Mouse (Mus musculus): ENCODE results near the gene Dlk1. TPM values are rescaled to one million over a fixed set of nuclear protein-coding genes. Genes with fewer than 3 reads are reported as not detected.
"Not testable (repeated sequence)": the region's sequence is repeated elsewhere in the genome, so short reads cannot be mapped to it uniquely, and the experiment has no call there.

Dlk1 gene
- polyA plus RNA-seq, 1 experiment from 2014 or later: 69.0 TPM

DNA sequence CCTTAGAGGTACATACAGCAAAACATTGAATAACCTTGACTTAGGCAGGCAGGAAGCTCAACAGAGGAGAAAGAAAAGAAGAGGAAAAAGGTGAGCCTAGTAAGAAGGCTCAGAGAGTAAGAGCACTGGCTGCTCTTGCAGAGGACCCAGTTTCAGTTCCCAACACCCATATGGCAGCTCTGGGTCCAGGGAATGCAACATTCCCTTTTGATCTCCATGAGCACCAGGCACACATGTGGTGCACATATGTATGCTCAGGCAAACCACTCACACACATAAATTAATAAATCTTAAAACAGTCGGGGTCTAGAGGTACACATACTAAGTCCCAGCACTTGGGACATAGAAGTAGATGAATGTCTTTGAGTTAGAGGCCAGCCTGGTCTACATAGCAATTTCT is 33.9 kb downstream of the Dlk1 start:
- WGBS: 58% methylated on average over 1 of the region's 1 CpGs
- H3K27me3 ChIP-seq (replicated peaks); H3K9me3 ChIP-seq (replicated peaks); H3K9ac ChIP-seq; H3K4me2 ChIP-seq; H3K36me3 ChIP-seq; H3K4me3 ChIP-seq; H3K27ac ChIP-seq (ENCODE audit: poor library complexity, severe bottlenecking); H3K4me1 ChIP-seq (replicated peaks); ATAC-seq (ENCODE audit: insufficient number of reproducible peaks, low FRiP score): not testable (repeated sequence)

DNA sequence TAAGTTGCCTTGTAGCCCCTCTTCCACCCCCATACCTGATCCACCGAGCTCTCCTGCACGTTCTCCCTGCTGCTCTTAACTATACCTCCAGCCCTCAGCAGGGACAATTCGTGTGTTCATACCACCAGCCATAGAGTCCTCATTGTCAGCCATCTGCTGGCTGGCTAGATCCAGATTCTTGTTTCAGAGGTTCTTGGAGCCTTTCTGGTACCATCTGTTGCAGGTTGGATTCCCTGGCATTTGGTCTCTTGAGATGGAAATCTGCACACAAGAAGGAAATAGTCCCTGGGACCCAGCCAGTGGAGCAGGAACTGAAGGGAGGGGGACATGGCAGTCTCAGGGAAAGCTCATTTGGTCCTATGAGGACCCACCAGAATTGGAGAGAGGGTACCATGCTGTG is 39.1 kb downstream of the Dlk1 start:
- no peak overlapping the region for H3K27ac ChIP-seq (ENCODE audit: poor library complexity, severe bottlenecking)
- no peak overlapping the region for H3K4me3 ChIP-seq
- H3K36me3 ChIP-seq: no peaks in the 10 kb centered on the region
- no peak for ATAC-seq (ENCODE audit: insufficient number of reproducible peaks, low FRiP score)
- no peaks in the 10 kb centered on the region for H3K9me3 ChIP-seq (replicated peaks)
- WGBS: 80% methylated on average over 3 of the region's 3 CpGs
- H3K4me2 ChIP-seq: no peak overlapping the region
- H3K9ac ChIP-seq: no peak overlapping the region
- no peaks in the 10 kb centered on the region; the same call in 1 of the 2 replicates for H3K27me3 ChIP-seq (replicated peaks)
- no peaks in the 10 kb centered on the region for H3K4me1 ChIP-seq (replicated peaks)

DNA sequence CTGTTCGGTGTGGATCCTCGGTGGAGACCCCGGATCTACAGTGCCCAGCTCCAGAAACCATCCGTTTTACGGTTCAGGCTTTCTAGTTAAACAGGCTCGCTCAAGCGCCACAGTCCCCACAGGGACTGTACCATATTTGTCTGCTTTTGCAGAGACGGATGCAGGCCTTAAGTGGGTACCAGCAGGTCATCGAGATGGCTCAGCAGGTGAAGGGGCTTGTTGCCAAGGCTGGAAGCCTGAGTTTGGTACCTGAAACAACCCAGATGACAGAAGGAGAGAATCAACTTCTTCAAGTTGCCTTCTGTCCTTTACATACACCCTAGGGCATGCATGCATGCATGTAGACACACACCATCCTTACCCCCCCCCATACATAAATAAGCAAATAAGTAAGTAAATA is 40.8 kb downstream of the Dlk1 start:
- no peak for ATAC-seq (ENCODE audit: insufficient number of reproducible peaks, low FRiP score)
- 87% methylated on average over 9 of the region's 9 CpGs for WGBS
- H3K4me3 ChIP-seq: no peak overlapping the region
- H3K4me1 ChIP-seq (replicated peaks): no peaks in the 10 kb centered on the region
- no peak overlapping the region for H3K9ac ChIP-seq
- H3K9me3 ChIP-seq (replicated peaks): no peaks in the 10 kb centered on the region
- no peaks in the 10 kb centered on the region; the same call in 1 of the 2 replicates for H3K27me3 ChIP-seq (replicated peaks)
- no peak overlapping the region for H3K4me2 ChIP-seq
- H3K27ac ChIP-seq (ENCODE audit: poor library complexity, severe bottlenecking): no peak overlapping the region
- H3K36me3 ChIP-seq: no peaks in the 10 kb centered on the region

DNA sequence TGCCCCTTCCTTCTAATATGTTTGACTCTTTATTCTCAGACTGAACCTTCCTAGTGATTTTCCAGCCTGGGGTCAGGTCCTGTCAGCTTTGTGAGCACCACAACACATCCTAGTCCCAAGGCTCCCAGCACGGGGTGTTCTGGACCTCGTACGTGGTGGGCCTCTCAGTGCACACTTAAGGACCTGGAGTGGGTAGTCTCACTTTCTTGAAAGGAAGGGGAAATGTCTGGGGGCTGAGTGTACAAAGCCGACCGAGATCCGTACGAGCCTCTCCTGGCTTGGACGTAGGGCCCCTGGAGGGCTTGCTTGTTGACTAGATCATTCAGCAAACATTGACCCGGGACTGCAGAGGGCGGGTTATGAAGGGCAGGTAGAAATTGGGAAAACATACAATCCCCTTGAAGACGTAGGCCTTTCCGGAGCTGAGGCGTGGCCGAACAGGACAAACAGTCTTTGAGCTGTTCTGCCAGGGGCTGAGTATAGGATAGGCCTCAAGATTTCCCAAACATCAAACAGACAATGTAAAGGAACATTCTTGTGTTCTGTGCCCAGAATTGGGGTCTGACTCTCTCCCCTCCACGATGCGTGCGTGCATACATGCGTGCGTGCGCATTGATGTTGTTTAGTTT is 42.5 kb downstream of the Dlk1 start:
- no peak overlapping the region for H3K4me2 ChIP-seq
- H3K36me3 ChIP-seq: no peaks in the 10 kb centered on the region
- no peaks in the 10 kb centered on the region for H3K9me3 ChIP-seq (replicated peaks)
- no peak overlapping the region for H3K9ac ChIP-seq
- no peaks in the 10 kb centered on the region; the same call in 1 of the 2 replicates for H3K27me3 ChIP-seq (replicated peaks)
- 71% methylated on average over 20 of the region's 20 CpGs for WGBS
- H3K4me1 ChIP-seq (replicated peaks): peaks cover 3% of the 10 kb centered on the region
- H3K4me3 ChIP-seq: no peak overlapping the region
- no peak for ATAC-seq (ENCODE audit: insufficient number of reproducible peaks, low FRiP score)
- no peak overlapping the region for H3K27ac ChIP-seq (ENCODE audit: poor library complexity, severe bottlenecking)

DNA sequence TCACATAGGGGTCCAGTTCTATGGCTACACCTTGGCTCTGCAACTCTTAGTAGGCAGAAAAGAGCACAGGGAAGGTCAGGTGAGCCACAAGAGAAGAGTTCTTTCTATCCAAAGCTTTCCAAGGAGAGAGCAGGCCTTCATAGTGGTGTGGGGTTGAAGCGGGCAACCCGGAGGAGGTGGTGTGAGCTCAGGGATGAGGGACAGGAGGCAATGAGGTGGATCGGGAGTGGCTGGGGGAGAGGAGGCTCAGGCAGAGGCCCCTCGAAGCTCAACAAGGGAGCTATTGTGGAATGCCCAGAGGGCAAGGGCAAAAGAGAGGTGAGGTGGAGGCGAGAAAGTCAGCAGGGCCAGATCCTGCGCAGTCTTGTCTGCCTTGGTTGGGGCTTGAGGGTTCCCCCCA is 43.8 kb downstream of the Dlk1 start:
- Histone ChIP-seq H3K27ac (ENCODE audit: poor library complexity, severe bottlenecking) (no peak overlapping the region), H3K9ac (no peak overlapping the region), H3K36me3 (no peaks in the 10 kb centered on the region), H3K9me3 (replicated peaks) (no peaks in the 10 kb centered on the region), H3K4me1 (replicated peaks) (peaks cover 14% of the 10 kb centered on the region), H3K4me2 (no peak overlapping the region), H3K27me3 (replicated peaks) (no peaks in the 10 kb centered on the region), H3K4me3 (no peak overlapping the region)
- 60% methylated on average over 6 of the region's 6 CpGs for WGBS
- no peak for ATAC-seq (ENCODE audit: insufficient number of reproducible peaks, low FRiP score)

DNA sequence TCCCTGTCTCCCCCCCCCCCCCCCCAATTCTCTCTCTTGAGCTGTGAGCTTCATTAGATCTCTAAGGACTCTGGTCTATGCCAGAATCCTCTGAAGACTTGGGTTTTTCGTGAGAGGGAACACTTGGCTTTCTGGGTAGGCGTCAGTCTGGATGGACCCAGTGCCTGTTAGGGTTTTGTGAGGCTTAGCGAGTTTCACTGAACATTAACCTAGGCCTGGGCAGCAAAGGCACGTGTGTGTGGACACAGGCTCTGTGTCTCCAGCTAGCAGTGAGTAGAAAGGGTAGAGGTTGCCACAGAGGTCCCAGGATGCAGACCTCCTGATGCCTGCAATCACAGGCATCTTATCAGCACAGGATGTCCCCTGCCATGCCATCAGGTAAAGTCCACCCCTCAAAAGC is 48.4 kb downstream of the Dlk1 start:
- no peaks in the 10 kb centered on the region for H3K9me3 ChIP-seq (replicated peaks)
- no peaks in the 10 kb centered on the region for H3K27me3 ChIP-seq (replicated peaks)
- no peaks in the 10 kb centered on the region for H3K36me3 ChIP-seq
- H3K4me1 ChIP-seq (replicated peaks): peaks cover 14% of the 10 kb centered on the region
- H3K4me3 ChIP-seq: no peak overlapping the region
- H3K4me2 ChIP-seq: no peak overlapping the region
- WGBS: 23% methylated on average over 4 of the region's 4 CpGs
- ATAC-seq (ENCODE audit: insufficient number of reproducible peaks, low FRiP score): no peak
- H3K9ac ChIP-seq: no peak overlapping the region
- no peak overlapping the region for H3K27ac ChIP-seq (ENCODE audit: poor library complexity, severe bottlenecking)

DNA sequence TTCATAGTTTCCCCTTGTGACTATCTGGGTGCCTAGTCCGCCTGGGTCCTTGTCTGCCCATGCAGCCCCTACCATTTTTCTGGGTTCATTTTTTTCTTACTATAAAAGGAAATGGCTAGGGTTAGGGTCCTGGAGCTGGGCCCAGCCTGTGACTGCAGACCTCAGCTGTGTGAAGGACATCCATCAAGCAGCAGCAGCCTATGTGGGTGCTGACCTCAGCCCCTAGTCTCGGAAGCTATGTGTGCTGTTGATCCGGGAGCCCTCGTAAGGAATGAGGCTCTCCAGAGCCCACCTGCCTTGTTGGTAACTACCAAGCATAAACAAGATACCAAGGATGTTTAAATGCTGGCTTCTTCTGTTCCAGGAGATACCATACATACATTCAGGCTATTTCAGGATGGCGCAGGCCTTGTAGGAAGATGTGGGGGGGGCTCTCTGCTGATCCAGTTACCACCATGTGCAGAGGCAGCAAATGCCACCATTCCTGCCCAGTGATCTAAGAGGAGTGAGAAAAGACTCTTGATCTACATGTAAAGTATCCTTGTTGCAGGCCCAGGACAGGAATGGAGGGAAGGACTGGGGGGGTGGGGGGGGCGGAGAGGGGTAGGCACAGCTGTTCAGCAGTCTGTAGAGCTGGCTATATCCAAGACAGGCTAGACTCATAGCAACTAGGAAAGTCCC is 49.9 kb downstream of the Dlk1 start:
- Histone ChIP-seq H3K9me3 (replicated peaks) (no peaks in the 10 kb centered on the region), H3K4me2 (no peak overlapping the region), H3K36me3 (no peaks in the 10 kb centered on the region), H3K27ac (ENCODE audit: poor library complexity, severe bottlenecking) (no peak overlapping the region), H3K9ac (no peak overlapping the region), H3K4me1 (replicated peaks) (peaks cover 14% of the 10 kb centered on the region), H3K27me3 (replicated peaks) (no peaks in the 10 kb centered on the region), H3K4me3 (no peak overlapping the region)
- 76% methylated on average over 6 of the region's 6 CpGs for WGBS
- no peak for ATAC-seq (ENCODE audit: insufficient number of reproducible peaks, low FRiP score)

DNA sequence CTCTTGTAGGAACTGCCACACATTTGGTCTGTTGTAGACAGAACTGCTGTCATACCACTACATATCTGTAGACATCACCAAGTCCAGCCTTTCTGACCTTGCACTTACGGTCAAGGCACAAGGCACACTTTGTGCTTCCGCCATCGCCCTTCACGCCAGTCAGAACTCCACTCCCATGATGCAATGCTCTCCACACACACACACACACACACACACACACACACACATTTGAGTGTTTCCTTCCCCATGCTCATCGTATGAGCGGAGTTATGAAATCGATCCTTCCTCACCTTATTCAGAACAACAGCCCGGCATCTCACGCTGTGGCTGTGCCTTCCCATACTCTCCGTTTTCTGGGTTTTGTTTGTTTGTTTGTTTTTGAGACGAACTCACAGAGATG is 55.1 kb downstream of the Dlk1 start:
- Histone ChIP-seq H3K4me2 (no peak overlapping the region), H3K4me1 (replicated peaks) (peaks cover 30% of the 10 kb centered on the region), H3K27me3 (replicated peaks) (0 out of 2 replicates have a peak, but pooled peaks cover 2% of the 10 kb centered on the region), H3K36me3 (no peaks in the 10 kb centered on the region), H3K9ac (no peak overlapping the region), H3K4me3 (no peak overlapping the region), H3K9me3 (replicated peaks) (no peaks in the 10 kb centered on the region), H3K27ac (ENCODE audit: poor library complexity, severe bottlenecking) (no peak overlapping the region)
- WGBS: 78% methylated on average over 11 of the region's 11 CpGs
- no peak for ATAC-seq (ENCODE audit: insufficient number of reproducible peaks, low FRiP score)

DNA sequence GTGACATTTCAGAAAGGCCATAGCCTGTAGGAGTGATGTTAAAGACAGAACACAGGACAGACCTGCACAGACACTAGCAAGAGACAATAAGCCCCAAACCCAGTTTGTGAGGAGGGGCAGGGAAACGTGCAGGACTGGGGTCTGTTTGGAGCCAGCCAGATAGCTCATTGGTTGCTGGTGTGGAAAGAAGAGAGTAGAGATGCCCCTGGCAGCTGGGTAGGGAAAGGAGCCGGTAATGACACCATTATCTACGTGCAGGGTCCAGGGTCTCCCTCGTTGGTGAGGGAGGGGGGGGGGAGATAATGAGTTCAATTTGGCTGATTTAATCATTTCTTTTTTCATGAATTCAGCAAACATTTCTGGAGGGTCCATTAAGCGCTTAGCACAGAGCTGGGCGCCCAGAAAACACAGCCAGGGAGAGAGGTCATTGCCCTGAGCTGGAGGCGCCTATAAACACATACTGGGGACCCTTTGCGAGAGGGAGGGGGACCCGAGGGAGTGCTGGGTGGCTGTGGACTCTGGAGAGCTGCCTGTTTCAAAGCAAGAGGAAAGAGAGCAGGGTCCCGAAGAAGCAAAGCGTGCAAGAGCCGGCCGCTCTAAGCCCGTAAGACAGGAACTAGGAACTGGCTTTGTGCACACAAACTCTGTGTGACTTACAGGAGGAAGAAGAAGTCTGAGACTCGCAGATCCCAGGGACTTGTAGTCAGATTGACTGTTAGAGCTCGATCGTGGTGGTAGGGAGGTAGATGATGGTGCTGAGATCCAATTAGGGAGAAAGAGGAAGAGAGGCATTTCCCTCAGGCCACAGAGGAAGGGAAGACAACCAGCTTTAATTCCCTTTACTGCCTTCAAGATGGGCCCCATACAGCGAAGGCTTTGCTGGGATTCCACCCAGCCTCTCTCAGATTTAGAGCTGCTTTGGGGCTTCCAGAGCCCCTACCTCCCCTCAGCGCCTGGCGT is 56.2 kb downstream of the Dlk1 start:
- Histone ChIP-seq H3K4me1 (replicated peaks) (peaks cover 41% of the 10 kb centered on the region), H3K27ac (ENCODE audit: poor library complexity, severe bottlenecking) (no peak overlapping the region), H3K9ac (no peak overlapping the region), H3K9me3 (replicated peaks) (no peaks in the 10 kb centered on the region), H3K4me2 (no peak overlapping the region), H3K36me3 (no peaks in the 10 kb centered on the region), H3K27me3 (replicated peaks) (0 out of 2 replicates have a peak, but pooled peaks cover 2% of the 10 kb centered on the region), H3K4me3 (no peak overlapping the region)
- 47% methylated on average over 20 of the region's 20 CpGs for WGBS
- no peak for ATAC-seq (ENCODE audit: insufficient number of reproducible peaks, low FRiP score)

DNA sequence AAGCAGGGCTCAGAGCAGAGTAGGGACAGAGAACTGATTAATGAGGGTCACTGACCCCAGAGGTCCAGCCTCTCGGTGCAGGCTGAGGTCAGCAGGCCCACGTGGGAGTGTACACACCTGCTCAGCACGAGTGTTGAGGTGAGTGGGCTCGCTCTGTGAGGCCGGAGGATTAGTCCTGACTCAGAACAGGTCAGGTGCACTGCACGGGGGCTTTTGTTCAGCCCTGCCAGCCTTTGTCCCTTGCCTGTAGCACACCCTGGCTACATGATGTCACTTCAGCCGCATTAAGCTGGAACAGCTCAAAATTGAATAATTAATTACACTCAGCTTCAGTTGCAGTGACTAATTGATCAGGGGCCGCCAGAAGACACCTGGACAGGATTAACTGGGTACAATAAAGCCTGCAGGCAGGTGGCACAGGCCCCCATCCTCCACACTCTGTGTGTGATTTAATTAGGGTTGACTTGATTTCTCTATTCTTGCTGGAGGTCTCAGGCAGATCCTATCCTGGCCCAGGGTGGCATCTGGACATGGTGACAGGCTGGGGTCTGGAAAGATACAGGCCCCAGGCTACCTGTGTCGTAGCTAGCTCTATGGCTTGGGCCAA is 57.0 kb downstream of the Dlk1 start:
- Histone ChIP-seq H3K9me3 (replicated peaks) (no peaks in the 10 kb centered on the region), H3K9ac (no peak overlapping the region), H3K27ac (ENCODE audit: poor library complexity, severe bottlenecking) (no peak overlapping the region), H3K4me3 (no peak overlapping the region), H3K27me3 (replicated peaks) (0 out of 2 replicates have a peak, but pooled peaks cover 2% of the 10 kb centered on the region), H3K4me1 (replicated peaks) (peaks cover 41% of the 10 kb centered on the region), H3K36me3 (no peaks in the 10 kb centered on the region), H3K4me2 (no peak overlapping the region)
- ATAC-seq (ENCODE audit: insufficient number of reproducible peaks, low FRiP score): no peak
- WGBS: 55% methylated on average over 9 of the region's 9 CpGs

DNA sequence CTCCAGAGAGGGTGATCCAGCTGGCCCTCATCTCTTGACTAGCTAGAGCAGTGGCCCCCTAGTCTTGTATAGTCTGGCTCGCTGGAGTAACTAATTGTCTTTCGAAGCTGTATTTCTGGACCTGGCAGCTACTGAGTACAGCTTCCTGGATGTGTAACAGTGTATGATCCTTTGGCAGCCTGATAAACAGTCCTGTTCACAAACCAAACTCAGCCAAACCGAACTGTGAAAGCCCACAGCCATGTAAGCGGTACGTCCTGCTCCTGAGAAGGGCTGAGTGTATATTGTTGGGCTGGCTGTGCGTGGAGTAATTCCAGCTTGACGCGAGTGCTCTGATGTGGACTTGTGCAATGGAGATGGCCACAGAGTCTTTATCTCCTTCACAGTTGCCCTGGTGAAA is 57.6 kb downstream of the Dlk1 start:
- Histone ChIP-seq H3K9me3 (replicated peaks) (no peaks in the 10 kb centered on the region), H3K27me3 (replicated peaks) (0 out of 2 replicates have a peak, but pooled peaks cover 2% of the 10 kb centered on the region), H3K4me2 (no peak overlapping the region), H3K27ac (ENCODE audit: poor library complexity, severe bottlenecking) (no peak overlapping the region), H3K36me3 (no peaks in the 10 kb centered on the region), H3K9ac (no peak overlapping the region), H3K4me1 (replicated peaks) (peaks cover 41% of the 10 kb centered on the region), H3K4me3 (no peak overlapping the region)
- ATAC-seq (ENCODE audit: insufficient number of reproducible peaks, low FRiP score): no peak
- WGBS: 67% methylated on average over 8 of the region's 8 CpGs
